8 mouse cellular contexts compared by ENCODE assay signal in genomic region chrX:48624054-48624420, GRCm38 (mm10). TPM values are rescaled to one million over a fixed set of nuclear protein-coding genes. Genes with fewer than 3 reads are reported as not detected.
A peak's percentile ranks its signal among the peaks of the same experiment; 100 is the strongest.
DNase-seq lines count a peak whose midpoint lies in the region; ATAC-seq and TF ChIP-seq lines count a peak whose summit lies in the region.

No protein-coding gene starts in this region.

- H3K9ac ChIP-seq in heart, embryonic 12.5 days = peak overlapping the region; percentile 65
- H3K9ac ChIP-seq in forebrain, embryonic 15.5 days (replicated peaks) = peak overlapping the region; percentile 64
- peak overlapping the region; percentile 68 for H3K9ac ChIP-seq in liver, embryonic 16.5 days (ENCODE audit: low read depth, low read length)

- no peaks in the 10 kb centered on the region for H3K27me3 ChIP-seq in heart, embryonic 12.5 days (replicated peaks)
- no peaks in the 10 kb centered on the region for H3K27me3 ChIP-seq in E14TG2a.4 (ENCODE audit: insufficient read depth, low read length)
- H3K27me3 ChIP-seq in forebrain, embryonic 15.5 days = no peaks in the 10 kb centered on the region
- H3K27me3 ChIP-seq in liver, embryonic 16.5 days (ENCODE audit: control insufficient read depth, insufficient read depth, low read depth, low read length) = no peaks in the 10 kb centered on the region

- no peak for TF ChIP-seq CTCF in E14TG2a.4 (conservative IDR thresholded peaks at IDR 0.05; ENCODE audit: low read length)

- H3K4me1 ChIP-seq in heart, embryonic 12.5 days (replicated peaks) = no peaks in the 10 kb centered on the region
- peaks cover 7% of the 10 kb centered on the region; the same call in 1 of the 2 replicates for H3K4me1 ChIP-seq in E14TG2a.4 (replicated peaks; ENCODE audit: low read depth, low read length)
- H3K4me1 ChIP-seq in forebrain, embryonic 15.5 days = peaks cover 6% of the 10 kb centered on the region; the same call in 1 of the 2 replicates
- H3K4me1 ChIP-seq in liver, embryonic 16.5 days (ENCODE audit: control insufficient read depth, low read depth, low read length) = no peaks in the 10 kb centered on the region

- ATAC-seq in heart, embryonic 12.5 days (ENCODE audit: insufficient number of reproducible peaks, low FRiP score) = no peak
- no peak; the same call in 1 of the 2 replicates for ATAC-seq in forebrain, embryonic 15.5 days (replicated peaks)
- no peak for ATAC-seq in liver, embryonic 16.5 days (ENCODE audit: low read depth)

- no peaks in the 10 kb centered on the region for H3K36me3 ChIP-seq in heart, embryonic 12.5 days
- no peaks in the 10 kb centered on the region for H3K36me3 ChIP-seq in E14TG2a.4 (ENCODE audit: insufficient read depth, low read length)
- no peaks in the 10 kb centered on the region for H3K36me3 ChIP-seq in forebrain, embryonic 15.5 days
- H3K36me3 ChIP-seq in liver, embryonic 16.5 days (ENCODE audit: control insufficient read depth, insufficient read depth) = no peaks in the 10 kb centered on the region

- peak overlapping the region; percentile 79 for H3K4me3 ChIP-seq in heart, embryonic 12.5 days
- H3K4me3 ChIP-seq in E14TG2a.4 (replicated peaks; ENCODE audit: low read length) = peak overlapping the region; percentile 81
- peak overlapping the region; percentile 74 for H3K4me3 ChIP-seq in forebrain, embryonic 15.5 days
- peak overlapping the region; percentile 75 for H3K4me3 ChIP-seq in liver, embryonic 16.5 days (ENCODE audit: low read depth, low read length)

- H3K4me2 ChIP-seq in heart, embryonic 12.5 days = peak overlapping the region; percentile 68
- peak overlapping the region; percentile 46 for H3K4me2 ChIP-seq in forebrain, embryonic 15.5 days (replicated peaks)
- H3K4me2 ChIP-seq in liver, embryonic 16.5 days (ENCODE audit: low read depth, low read length) = peak overlapping the region; percentile 74

- no peak for DNase-seq in heart, adult 18-20 months
- no peak for DNase-seq in natural killer cell, adult 2 months (ENCODE audit: low spot score in 2 of 2)
- no peak for DNase-seq in thymus, postnatal 14 days
- DNase-seq in frontal cortex, postnatal 10 days (ENCODE audit: low spot score in 2 of 2) = no peak

- 19% methylated on average over 9 of the region's 9 CpGs for WGBS in heart, embryonic 12.5 days
- 32% methylated on average over 9 of the region's 9 CpGs for WGBS in forebrain, embryonic 15.5 days
- WGBS in liver, embryonic 16.5 days (ENCODE audit: insufficient replicate concordance) = 18% methylated on average over 9 of the region's 9 CpGs

- no peak overlapping the region; the same call in 1 of the 2 replicates for H3K27ac ChIP-seq in heart, embryonic 12.5 days (ENCODE audit: poor library complexity, severe bottlenecking)
- peak overlapping the region; percentile 94 for H3K27ac ChIP-seq in forebrain, embryonic 15.5 days (replicated peaks)
- no peak overlapping the region for H3K27ac ChIP-seq in liver, embryonic 16.5 days (ENCODE audit: low read length)

- H3K9me3 ChIP-seq in heart, embryonic 12.5 days (replicated peaks) = no peaks in the 10 kb centered on the region
- no peaks in the 10 kb centered on the region for H3K9me3 ChIP-seq in E14TG2a.4 (ENCODE audit: low read length)
- no peaks in the 10 kb centered on the region for H3K9me3 ChIP-seq in forebrain, embryonic 15.5 days
- H3K9me3 ChIP-seq in liver, embryonic 16.5 days (replicated peaks; ENCODE audit: control insufficient read depth, low read length) = no peaks in the 10 kb centered on the region

RNA-seq across cellular contexts. Expression of gene Slc25a14, which starts 0.8 kb away (rescaled TPM):
- polyA plus RNA-seq in heart, embryonic 12.5 days (2016; fragmentation: Nextera tagmentation; extraction: Ambion mirVana) = 9.5 and 9.9 TPM in 2 replicates
- 1 to 10 TPM; 2.4 to 3.5 TPM for total RNA-seq in heart, adult 18-20 months (2021)
- polyA plus RNA-seq in forebrain, embryonic 15.5 days (2015; fragmentation: Nextera tagmentation; extraction: Ambion mirVana) = 46.4 and 48.7 TPM in 2 replicates
- 3.2 and 3.6 TPM in 2 replicates for polyA plus RNA-seq in liver, embryonic 16.5 days (2015; fragmentation: Nextera tagmentation; extraction: Ambion mirVana)

RNA-seq across cellular contexts. Expression of gene Zfp280c, which starts 29.7 kb away (rescaled TPM):
- polyA plus RNA-seq in heart, embryonic 12.5 days (2016; fragmentation: Nextera tagmentation; extraction: Ambion mirVana) = 7.2 TPM in 2 replicates
- total RNA-seq in heart, adult 18-20 months (2021) = 1 to 10 TPM; 3.3 to 4.8 TPM
- 11.0 and 13.9 TPM in 2 replicates for polyA plus RNA-seq in forebrain, embryonic 15.5 days (2015; fragmentation: Nextera tagmentation; extraction: Ambion mirVana)
- 1.8 and 2.2 TPM in 2 replicates for polyA plus RNA-seq in liver, embryonic 16.5 days (2015; fragmentation: Nextera tagmentation; extraction: Ambion mirVana)

RNA-seq across cellular contexts. Expression of gene Gpr119, which starts 50.2 kb away (rescaled TPM):
- not detected in 2 replicates for polyA plus RNA-seq in heart, embryonic 12.5 days (2016; fragmentation: Nextera tagmentation; extraction: Ambion mirVana)
- not detected for total RNA-seq in heart, adult 18-20 months (2021)
- not detected in 2 replicates for polyA plus RNA-seq in forebrain, embryonic 15.5 days (2015; fragmentation: Nextera tagmentation; extraction: Ambion mirVana)
- not detected in 2 replicates for polyA plus RNA-seq in liver, embryonic 16.5 days (2015; fragmentation: Nextera tagmentation; extraction: Ambion mirVana)
